Mouse (Mus musculus): ENCODE measurements around the gene Atg10.

GRCm38 (mm10) chr13:91114880-91115279 is 108.9 kb downstream of the Atg10 start:
- TF ChIP-seq POLR2A (IDR thresholded peaks at IDR 0.05; ENCODE audit: borderline replicate concordance, insufficient read depth, low read length) (no peak), CTCF (IDR thresholded peaks at IDR 0.05; ENCODE audit: borderline replicate concordance, insufficient read depth, low read depth, low read length) (no peak)

Data from cerebellum, adult 2 months (tissue).